Mouse (Mus musculus): ENCODE data around the gene Rnls. TPM values are rescaled to one million over a fixed set of nuclear protein-coding genes. Genes with fewer than 3 reads are reported as not detected.

Rnls gene
- total and polyA plus RNA-seq, 3 experiments, result 5.6 to 15.3 (median 13.5) TPM

DNA sequence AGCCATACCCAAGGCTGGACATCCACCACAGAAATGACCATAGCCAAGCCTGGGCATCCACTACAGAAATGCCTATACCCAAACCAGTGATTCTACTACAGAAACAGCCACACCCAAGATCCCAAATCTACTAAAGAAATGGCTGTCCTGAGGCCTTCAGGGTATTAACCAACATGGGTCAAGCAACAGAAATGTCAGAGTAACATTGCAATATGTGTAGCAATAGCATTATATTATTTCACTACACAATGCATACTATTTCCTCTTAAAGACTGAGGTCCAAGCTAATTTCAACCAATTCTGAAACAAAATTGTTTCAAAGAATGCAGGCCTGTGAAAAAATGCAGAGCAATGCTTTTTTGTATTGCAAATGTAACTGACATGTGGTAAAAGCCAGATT, 299.5 kb downstream of the Rnls start:
- no peak for DNase-seq
- intact Hi-C loops (cut with DNase I), result no loop called here
- no peaks in the 10 kb centered on the region for H3K27me3 ChIP-seq (ENCODE audit: control insufficient read depth, insufficient read depth, low read length)
- no peak overlapping the region for H3K27ac ChIP-seq
- TF ChIP-seq POLR2A (IDR thresholded peaks at IDR 0.05; ENCODE audit: insufficient read depth, low read depth, low read length) (no peak), EP300 (IDR thresholded peaks at IDR 0.05; ENCODE audit: insufficient read depth, low read depth, low read length) (no peak), CTCF (IDR thresholded peaks at IDR 0.05) (no peak)
- H3K4me3 ChIP-seq, result no peak overlapping the region
- no peaks in the 10 kb centered on the region for H3K79me2 ChIP-seq (replicated peaks; ENCODE audit: control insufficient read depth, insufficient read depth, low read length)
- no peaks in the 10 kb centered on the region for H3K36me3 ChIP-seq (ENCODE audit: control insufficient read depth, insufficient read depth, low read length)
- no peaks in the 10 kb centered on the region for H3K4me1 ChIP-seq (ENCODE audit: control insufficient read depth, insufficient read depth, low read length)
- no peak overlapping the region for H3K9ac ChIP-seq (ENCODE audit: low read depth, low read length)

DNA sequence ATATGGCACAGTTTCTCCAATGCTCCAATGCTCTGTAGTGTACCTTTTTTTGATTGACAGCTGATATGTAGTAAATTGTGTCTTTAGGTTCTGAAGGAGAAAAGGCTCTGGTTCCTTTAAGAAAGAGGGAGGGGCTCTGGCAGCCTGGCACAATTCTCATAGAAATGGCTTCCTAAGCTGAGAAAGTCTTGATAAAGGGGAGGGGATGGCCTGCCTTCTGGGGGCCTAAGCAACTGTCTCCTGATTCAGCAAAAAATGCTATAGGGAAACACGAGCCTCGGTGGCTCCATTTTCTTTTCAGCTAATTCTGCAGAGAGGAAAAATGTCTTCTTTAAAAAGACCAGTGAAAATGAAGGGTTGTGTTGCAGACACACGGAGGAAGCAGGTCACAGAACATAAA, 300.8 kb downstream of the Rnls start:
- WGBS, result 58% methylated on average over 3 of the region's 3 CpGs
- Histone ChIP-seq H3K36me3 (ENCODE audit: control insufficient read depth, insufficient read depth, low read length) (no peaks in the 10 kb centered on the region), H3K27ac (no peak overlapping the region), H3K79me2 (replicated peaks; ENCODE audit: control insufficient read depth, insufficient read depth, low read length) (no peaks in the 10 kb centered on the region), H3K9ac (ENCODE audit: low read depth, low read length) (no peak overlapping the region), H3K4me3 (no peak overlapping the region), H3K4me1 (ENCODE audit: control insufficient read depth, insufficient read depth, low read length) (no peaks in the 10 kb centered on the region), H3K27me3 (ENCODE audit: control insufficient read depth, insufficient read depth, low read length) (no peaks in the 10 kb centered on the region)
- TF ChIP-seq CTCF (IDR thresholded peaks at IDR 0.05) (no peak), POLR2A (IDR thresholded peaks at IDR 0.05; ENCODE audit: insufficient read depth, low read depth, low read length) (no peak), EP300 (IDR thresholded peaks at IDR 0.05; ENCODE audit: insufficient read depth, low read depth, low read length) (no peak)
- no peak for DNase-seq
- intact Hi-C loops (cut with DNase I), result no loop called here

DNA sequence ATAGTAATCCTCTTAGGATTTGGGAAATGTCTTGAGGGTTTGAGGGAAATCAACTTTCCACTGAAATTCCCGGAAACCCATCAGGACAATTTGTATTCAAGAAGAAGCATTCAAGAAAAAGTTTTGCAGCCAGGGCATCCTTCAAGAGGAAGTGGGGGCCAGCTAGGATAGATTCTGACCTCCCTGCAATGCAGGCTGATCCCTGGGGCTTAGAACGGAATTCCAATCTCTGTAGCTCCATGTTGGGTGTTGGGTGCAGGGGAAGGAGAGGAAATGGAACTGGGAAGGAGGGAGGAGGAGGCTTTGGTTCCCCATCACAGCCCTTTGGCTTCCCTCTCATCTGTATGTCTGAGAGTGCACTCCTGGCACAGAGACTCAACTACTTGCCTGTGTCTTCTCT, 303.2 kb downstream of the Rnls start:
- H3K27ac ChIP-seq, result peak overlapping the region; percentile 21
- H3K27me3 ChIP-seq (ENCODE audit: control insufficient read depth, insufficient read depth, low read length), result no peaks in the 10 kb centered on the region
- no peaks in the 10 kb centered on the region for H3K4me1 ChIP-seq (ENCODE audit: control insufficient read depth, insufficient read depth, low read length)
- H3K4me3 ChIP-seq, result no peak overlapping the region
- H3K36me3 ChIP-seq (ENCODE audit: control insufficient read depth, insufficient read depth, low read length), result no peaks in the 10 kb centered on the region
- no peak overlapping the region for H3K9ac ChIP-seq (ENCODE audit: low read depth, low read length)
- no peaks in the 10 kb centered on the region for H3K79me2 ChIP-seq (replicated peaks; ENCODE audit: control insufficient read depth, insufficient read depth, low read length)
- TF ChIP-seq EP300 (IDR thresholded peaks at IDR 0.05; ENCODE audit: insufficient read depth, low read depth, low read length) (no peak), CTCF (IDR thresholded peaks at IDR 0.05) (no peak), POLR2A (IDR thresholded peaks at IDR 0.05; ENCODE audit: insufficient read depth, low read depth, low read length) (no peak)
- intact Hi-C loops (cut with DNase I), result no loop called here
- WGBS, result 44% methylated on average over 2 of the region's 2 CpGs
- DNase-seq, result peak in 1 of 2 experiments; percentile 20

DNA sequence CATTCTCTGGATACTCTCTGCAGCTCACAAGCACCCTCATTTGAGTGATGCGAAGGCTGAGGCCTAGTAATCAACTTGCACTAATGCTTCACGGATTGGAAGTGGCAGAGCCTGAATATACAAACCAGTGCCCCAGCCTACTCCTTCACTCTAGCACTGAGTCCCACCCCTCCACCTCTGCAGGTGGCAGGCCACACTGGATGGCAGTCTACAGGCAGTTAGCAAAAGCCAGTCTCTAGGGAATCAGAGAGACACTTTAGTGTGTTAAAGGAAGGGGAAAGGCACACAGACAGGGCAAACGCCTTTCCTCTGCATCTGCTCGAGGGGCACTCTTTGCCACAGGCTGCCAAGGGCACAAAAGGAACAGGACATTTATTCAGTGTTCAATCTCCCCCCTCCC, 304.1 kb downstream of the Rnls start:
- no peak overlapping the region for H3K27ac ChIP-seq
- WGBS, result 77% methylated on average over 4 of the region's 4 CpGs
- H3K4me1 ChIP-seq (ENCODE audit: control insufficient read depth, insufficient read depth, low read length), result no peaks in the 10 kb centered on the region
- TF ChIP-seq EP300 (IDR thresholded peaks at IDR 0.05; ENCODE audit: insufficient read depth, low read depth, low read length) (no peak), CTCF (IDR thresholded peaks at IDR 0.05) (no peak), POLR2A (IDR thresholded peaks at IDR 0.05; ENCODE audit: insufficient read depth, low read depth, low read length) (no peak)
- DNase-seq, result no peak
- H3K4me3 ChIP-seq, result no peak overlapping the region
- no peaks in the 10 kb centered on the region for H3K36me3 ChIP-seq (ENCODE audit: control insufficient read depth, insufficient read depth, low read length)
- no peaks in the 10 kb centered on the region for H3K27me3 ChIP-seq (ENCODE audit: control insufficient read depth, insufficient read depth, low read length)
- no peak overlapping the region for H3K9ac ChIP-seq (ENCODE audit: low read depth, low read length)
- no peaks in the 10 kb centered on the region for H3K79me2 ChIP-seq (replicated peaks; ENCODE audit: control insufficient read depth, insufficient read depth, low read length)
- intact Hi-C loops (cut with DNase I), result no loop called here

Small RNA genes within 50 kb of the gene (microRNA-seq; reads per million reads assigned to microRNA genes)
- gene Mir3970, result 0.77 to 2.2 reads per million in 2 experiments

Other genes starting within 250 kb of the Rnls start
- gene Lipo4, start 125.5 kb upstream of the Rnls start, total RNA-seq (2021), result under 1 TPM; 0.20 to 0.21 TPM
- not detected in 2 replicates for gene Lipo4, start 125.5 kb upstream of the Rnls start, polyA plus RNA-seq (2012; rRNA removed)
- not detected for gene Gm8978, start 233.0 kb upstream of the Rnls start, total RNA-seq (2021)
- gene Gm8978, start 233.0 kb upstream of the Rnls start, polyA plus RNA-seq (2012; rRNA removed), result not detected in 2 replicates

All from heart, adult 2 months (tissue).